Mouse (Mus musculus) gastrocnemius, postnatal 10 days (tissue): ENCODE measurements around the gene Wnt4. TPM values are rescaled to one million over a fixed set of nuclear protein-coding genes. Genes with fewer than 3 reads are reported as not detected.

Experiments used
- DNase-seq: peaks from one replicate; pipeline ENCODE4 v3.0.0; 2021; ENCODE audit warnings: mixed read lengths
- total RNA-seq, 2 experiments: library from RNA; stranded (reverse); gene quantifications; 2 replicates each; pipeline ENCODE4 v1.2.3; 2021

Wnt4 gene
- total RNA-seq, 2 experiments from 2014 or later = 15.9 to 17.2 TPM

- no peak for DNase-seq
Measured at GRCm38 (mm10) chr4:137305831-137306576, 28.7 kb downstream of the Wnt4 start.

GRCm38 (mm10) chr4:137306577-137306888 is 29.2 kb downstream of the Wnt4 start:
- DNase-seq = no peak

GRCm38 (mm10) chr4:137306991-137307706 is 29.9 kb downstream of the Wnt4 start:
- DNase-seq = no peak

DNA sequence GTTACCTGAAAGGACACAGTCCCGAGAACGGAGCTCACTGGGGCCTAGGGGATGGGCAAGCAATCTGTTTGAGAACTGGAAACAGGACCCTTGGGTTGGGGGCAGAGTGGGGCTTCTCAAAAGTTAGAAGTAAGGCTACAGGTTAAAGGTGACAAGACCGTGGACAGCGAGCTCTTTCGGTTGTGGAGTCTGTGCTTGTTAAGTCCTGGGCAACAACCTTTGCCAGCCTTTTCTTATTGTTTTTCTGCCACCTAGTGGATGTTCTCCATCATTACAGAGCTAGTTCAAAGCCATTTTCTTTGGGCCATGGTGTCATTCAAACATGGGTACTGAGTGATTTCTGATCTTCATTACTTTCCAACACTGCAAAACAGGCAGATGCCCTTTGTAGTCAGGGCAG is 31.1 kb downstream of the Wnt4 start:
- peak; percentile 5 for DNase-seq

DNA sequence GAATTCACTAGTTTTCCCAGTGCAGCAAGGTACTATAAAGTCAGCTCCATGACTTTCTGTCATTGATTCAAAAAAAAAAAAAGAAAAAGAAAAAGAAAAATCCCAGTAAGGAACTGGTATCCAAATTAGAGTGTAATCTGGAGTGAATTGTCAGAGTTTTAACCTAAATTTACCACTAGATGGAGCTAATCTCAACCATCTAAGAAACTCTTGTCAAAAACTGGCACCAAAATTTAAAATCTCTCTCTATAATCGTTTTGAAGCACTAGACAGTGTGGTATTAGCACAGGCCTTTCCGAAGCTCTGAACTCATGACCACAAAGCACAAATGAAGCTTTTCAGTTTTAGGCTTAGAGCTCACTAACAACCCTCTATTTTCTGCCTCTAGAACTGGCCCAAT is 36.2 kb downstream of the Wnt4 start:
- DNase-seq = no peak

GRCm38 (mm10) chr4:137314561-137314960 is 37.3 kb downstream of the Wnt4 start:
- DNase-seq = no peak

GRCm38 (mm10) chr4:137315061-137315460 is 37.8 kb downstream of the Wnt4 start:
- no peak for DNase-seq

- DNase-seq = no peak
Measured at GRCm38 (mm10) chr4:137316027-137316770, 38.9 kb downstream of the Wnt4 start.

DNA sequence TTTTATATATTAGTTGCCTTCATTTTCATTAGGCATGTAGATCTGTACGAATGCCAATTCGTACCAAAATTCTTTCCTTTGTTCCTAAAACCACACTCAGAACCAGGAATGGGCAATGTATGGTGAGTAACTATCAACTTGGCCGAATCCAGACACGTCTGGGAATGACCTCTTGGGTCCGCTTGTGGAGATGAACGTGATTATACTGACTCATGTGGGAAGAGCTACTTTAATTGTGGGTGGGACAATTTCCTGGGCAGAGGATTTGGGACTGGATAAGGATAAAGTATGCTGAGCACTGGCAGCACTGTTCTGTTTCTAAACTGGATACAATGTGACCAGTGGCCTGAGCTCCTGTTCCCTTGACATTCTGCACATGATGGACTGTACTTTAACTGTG is 47.6 kb downstream of the Wnt4 start:
- no peak for DNase-seq

- no peak for DNase-seq
Measured at GRCm38 (mm10) chr4:137326494-137326893, 49.2 kb downstream of the Wnt4 start.

DNA sequence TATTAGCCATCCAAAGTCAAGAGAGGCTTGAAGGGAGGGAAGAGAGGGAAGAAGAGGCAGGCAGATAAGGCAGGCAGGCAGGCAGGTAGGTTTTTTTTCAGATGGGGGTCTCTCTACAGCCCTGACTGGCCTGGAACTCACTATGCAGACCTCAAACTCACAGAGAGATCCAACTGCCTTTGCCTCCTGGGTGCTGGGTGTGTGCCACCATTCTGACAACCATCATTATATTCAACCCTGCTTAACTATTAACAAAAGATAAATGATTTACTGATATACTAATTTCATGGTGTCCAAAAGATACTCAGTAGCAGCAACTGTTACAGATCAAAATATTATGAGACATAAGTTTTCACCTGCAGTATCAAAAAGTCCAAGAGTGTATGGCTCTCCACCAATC is 54.8 kb downstream of the Wnt4 start:
- DNase-seq = no peak

GRCm38 (mm10) chr4:137336468-137336867 is 59.2 kb downstream of the Wnt4 start:
- no peak for DNase-seq

DNA sequence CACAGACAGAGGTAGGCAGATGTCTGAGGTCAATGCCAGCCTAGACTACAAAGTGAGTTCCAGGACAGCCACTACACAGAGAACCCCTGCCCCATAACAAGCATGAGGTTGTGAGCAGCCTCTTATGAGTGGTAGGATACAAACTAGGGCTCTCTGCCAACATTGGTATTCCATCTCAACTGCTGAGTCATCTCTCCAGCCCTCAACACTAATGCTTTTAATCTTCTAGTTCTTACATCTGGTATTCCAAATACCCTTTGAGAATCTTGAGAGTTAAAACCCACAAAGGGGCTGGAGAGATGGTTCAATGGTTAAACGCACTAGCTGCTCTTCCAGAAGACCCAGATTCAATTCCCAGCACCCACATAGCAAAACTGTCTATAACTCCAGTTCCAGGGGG is 62.1 kb downstream of the Wnt4 start:
- DNase-seq = no peak

- DNase-seq = no peak
Measured at GRCm38 (mm10) chr4:137342816-137343215, 65.5 kb downstream of the Wnt4 start.

DNA sequence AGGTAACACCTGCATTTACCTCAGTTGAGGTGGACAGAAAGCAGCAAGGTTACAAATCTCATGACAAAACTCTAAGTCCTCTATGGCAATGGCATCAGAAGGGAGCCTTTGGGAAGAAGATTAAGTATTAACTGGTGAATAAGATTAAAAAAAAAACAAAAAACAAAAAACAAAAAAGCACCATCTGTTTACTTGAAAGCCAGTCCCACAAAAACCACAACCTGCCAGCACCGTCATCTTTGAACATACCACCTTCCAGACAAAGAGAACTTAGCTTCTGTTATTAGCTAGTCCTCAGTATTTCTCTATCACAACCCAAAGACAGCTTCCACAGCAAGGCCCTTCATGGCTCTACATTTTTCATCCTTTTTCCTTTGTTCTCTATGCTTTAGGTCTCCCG is 67.8 kb downstream of the Wnt4 start:
- DNase-seq = no peak

- no peak for DNase-seq
Measured at GRCm38 (mm10) chr4:137345790-137346189, 68.5 kb downstream of the Wnt4 start.

Other genes with a start within 250 kb of the Wnt4 start
- gene Zbtb40, start 228.7 kb upstream of the Wnt4 start, total RNA-seq = 1 to 10 TPM; 3.5 to 5.0 TPM
- 100 to 1,000 TPM; 256 to 266 TPM for gene Cdc42, start 80.2 kb downstream of the Wnt4 start, total RNA-seq
- gene Cela3a, start 132.3 kb downstream of the Wnt4 start, total RNA-seq = not detected
- gene Cela3b, start 153.1 kb downstream of the Wnt4 start, total RNA-seq = not detected
- gene 1700013G24Rik, start 175.8 kb downstream of the Wnt4 start, total RNA-seq = not detected
- gene Hspg2, start 191.3 kb downstream of the Wnt4 start, total RNA-seq = 100 to 1,000 TPM; 256 to 295 TPM